Mouse (Mus musculus) hindbrain, embryonic 16.5 days (tissue): ENCODE measurements around the gene Capn3. TPM values are rescaled to one million over a fixed set of nuclear protein-coding genes. Genes with fewer than 3 reads are reported as not detected.

ENCODE experiments used
- ATAC-seq: fragments of 200-750 bp; cut with Nextera tagmentation; 2 replicates; pipeline ENCODE4 v1.8.0; 2017; ENCODE audit warnings: moderate TSS enrichment, moderate library complexity
- H3K27ac ChIP-seq: fragments of 300-500 bp; sonication (generic); 2 replicates; pipeline ENCODE4 v1.5.1; 2014; ENCODE audit warnings: low read depth, mild to moderate bottlenecking, control low read depth, low read length, moderate library complexity
- H3K27me3 ChIP-seq: fragments of 300-500 bp; sonication (generic); replicated peaks from 2 replicates; pipeline ENCODE4 v1.6.1; 2014; ENCODE audit warnings: low read length; ENCODE audit not compliant: control insufficient read depth, insufficient read depth
- H3K36me3 ChIP-seq: fragments of 300-500 bp; sonication (generic); 2 replicates; pipeline ENCODE4 v1.6.1; 2014; ENCODE audit warnings: mild to moderate bottlenecking, low read length, moderate library complexity, mixed read lengths; ENCODE audit not compliant: control insufficient read depth, insufficient read depth
- H3K4me1 ChIP-seq: fragments of 300-500 bp; sonication (generic); 2 replicates; pipeline ENCODE4 v1.6.1; 2014; ENCODE audit warnings: low read depth, low read length; ENCODE audit not compliant: control insufficient read depth, insufficient read depth
- H3K4me2 ChIP-seq: fragments of 300-500 bp; sonication (generic); 2 replicates; pipeline ENCODE4 v1.6.1; 2014; ENCODE audit warnings: mild to moderate bottlenecking, low read length, control low read depth, moderate library complexity
- H3K4me3 ChIP-seq: fragments of 300-500 bp; sonication (generic); 2 replicates; pipeline ENCODE4 v1.5.1; 2014; ENCODE audit warnings: mild to moderate bottlenecking, low read length, control low read depth, moderate library complexity
- H3K9ac ChIP-seq: fragments of 300-500 bp; sonication (generic); 2 replicates; pipeline ENCODE4 v1.6.1; 2014; ENCODE audit warnings: low read depth, mild to moderate bottlenecking, control low read depth, low read length, moderate library complexity
- H3K9me3 ChIP-seq: fragments of 300-500 bp; sonication (generic); 2 replicates; pipeline ENCODE4 v1.6.1; 2014; ENCODE audit warnings: mild to moderate bottlenecking, low read length, moderate library complexity; ENCODE audit not compliant: control insufficient read depth
- WGBS: fragments of 180-500 bp; shearing (Covaris S2); extraction: QIAGEN DNeasy Blood & Tissue Kit; methylation state at CpG from one replicate; pipeline ENCODE4 v1.1.7; 2014; 5-methylcytosine and 5-hydroxymethylcytosine counted together
- polyA plus RNA-seq: library from polyadenylated mRNA; unstranded; fragments of >200 nt; fragmentation: Nextera tagmentation; extraction: Ambion mirVana; gene quantifications from 2 replicates; pipeline ENCODE4 v1.2.1, GENCODE M21; 2015

Capn3 gene
- polyA plus RNA-seq, 1 experiment from 2014 or later, result 0.54 TPM

DNA sequence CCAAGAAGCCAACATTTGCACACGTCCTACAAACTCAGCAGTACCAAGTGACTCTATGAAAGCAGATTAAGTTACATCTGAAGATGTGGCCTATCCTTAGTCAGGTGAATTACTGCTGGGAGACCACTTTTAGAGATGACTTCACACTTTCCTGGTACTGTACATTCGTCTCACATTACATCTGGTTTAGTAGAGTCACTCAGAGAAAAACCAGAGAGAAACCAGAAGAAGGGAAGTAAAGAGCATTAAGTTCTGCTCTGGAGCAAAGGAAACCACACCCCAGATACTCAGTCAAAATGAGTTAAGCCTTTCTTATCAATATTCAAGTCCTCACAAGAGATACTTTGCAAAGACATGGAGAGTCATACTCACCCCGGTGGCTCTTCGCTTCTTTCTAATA is 75.4 kb downstream of the Capn3 start:
- WGBS, result 96% methylated on average over 4 of the region's 4 CpGs
- no peak overlapping the region for H3K27ac ChIP-seq

DNA sequence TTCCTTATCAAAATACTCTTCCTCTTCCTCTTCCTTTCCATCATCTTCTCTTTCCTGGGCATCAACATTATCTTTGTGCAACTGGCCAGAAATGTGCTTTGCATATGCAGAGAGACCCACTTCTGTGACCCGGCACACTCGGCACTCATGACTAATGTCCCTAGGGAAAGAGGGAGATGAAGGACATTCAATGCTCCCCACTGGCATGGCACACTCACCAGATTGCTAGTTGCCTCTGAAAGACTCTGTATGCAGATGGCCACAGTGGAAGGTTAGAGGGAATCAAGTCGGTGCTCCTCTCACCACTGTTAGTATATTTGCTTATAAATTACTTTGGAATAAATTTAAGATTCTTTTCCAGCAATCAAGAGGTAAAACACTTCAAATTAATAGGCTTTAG is 83.5 kb downstream of the Capn3 start:
- WGBS, result 29% methylated on average over 3 of the region's 3 CpGs
- no peak overlapping the region for H3K9ac ChIP-seq
- 0 out of 2 replicates have a peak overlapping the region, but pooled peaks have one; percentile 3 for H3K27ac ChIP-seq
- no peaks in the 10 kb centered on the region for H3K27me3 ChIP-seq
- H3K4me2 ChIP-seq, result peak overlapping the region; percentile 11; the same call in 1 of the 2 replicates
- no peaks in the 10 kb centered on the region for H3K36me3 ChIP-seq
- H3K9me3 ChIP-seq, result no peaks in the 10 kb centered on the region
- H3K4me1 ChIP-seq, result no peaks in the 10 kb centered on the region; the same call in 1 of the 2 replicates
- ATAC-seq, result no peak
- no peak overlapping the region for H3K4me3 ChIP-seq

More for the DNA sequence above, 75.4 kb downstream of the Capn3 start:
- ATAC-seq, result no peak
- Histone ChIP-seq H3K36me3 (peaks cover 27% of the 10 kb centered on the region), H3K27me3 (no peaks in the 10 kb centered on the region), H3K4me1 (no peaks in the 10 kb centered on the region), H3K9ac (no peak overlapping the region), H3K4me2 (no peak overlapping the region), H3K4me3 (no peak overlapping the region), H3K9me3 (no peaks in the 10 kb centered on the region)

DNA sequence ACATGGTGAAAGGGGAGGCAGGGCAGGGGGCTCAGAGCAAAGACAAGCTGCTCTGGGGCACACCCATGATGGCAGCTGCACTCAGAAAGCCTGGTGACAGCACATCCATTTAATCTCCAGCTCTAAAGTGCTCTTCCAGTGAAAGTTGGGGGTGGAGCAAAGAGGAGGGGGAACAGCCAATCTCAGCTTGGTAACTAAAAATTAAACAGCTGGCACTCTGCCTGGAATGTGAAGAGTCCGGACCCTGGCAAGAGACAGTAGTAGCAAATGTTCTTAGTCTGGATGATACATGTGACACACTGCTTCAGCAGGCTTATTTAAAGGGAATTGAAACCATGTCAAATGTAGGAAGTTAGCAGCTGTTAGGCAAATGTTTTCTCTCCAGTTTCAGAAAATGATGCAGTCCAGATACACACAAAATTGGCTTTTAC is 84.0 kb downstream of the Capn3 start:
- peak; percentile 87 for ATAC-seq
- Histone ChIP-seq H3K27ac (no peak overlapping the region), H3K9me3 (no peaks in the 10 kb centered on the region), H3K9ac (no peak overlapping the region), H3K4me1 (no peaks in the 10 kb centered on the region; the same call in 1 of the 2 replicates), H3K27me3 (no peaks in the 10 kb centered on the region), H3K36me3 (no peaks in the 10 kb centered on the region), H3K4me2 (peak overlapping the region; percentile 11; the same call in 1 of the 2 replicates), H3K4me3 (no peak overlapping the region)
- 5% methylated on average over 1 of the region's 1 CpGs for WGBS

DNA sequence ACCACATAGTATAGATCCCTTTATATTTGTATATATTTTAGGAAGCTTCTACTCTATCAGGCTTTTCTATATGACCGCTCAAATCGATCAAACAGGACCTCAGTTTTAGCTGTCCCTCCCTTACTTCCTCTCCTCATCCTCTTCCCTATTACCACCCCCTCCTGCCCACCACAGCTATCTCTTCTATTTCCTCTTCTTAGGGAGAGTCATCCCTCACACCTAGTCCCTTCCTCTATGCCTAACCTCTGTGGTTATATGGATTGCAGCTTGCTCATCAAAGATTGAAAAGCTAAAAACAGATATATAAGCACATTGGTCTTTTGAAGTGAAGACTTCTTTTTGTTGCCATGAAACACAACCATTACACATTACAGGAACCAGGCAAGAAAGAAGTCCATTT is 88.9 kb downstream of the Capn3 start:
- Histone ChIP-seq H3K36me3 (0 out of 2 replicates have a peak, but pooled peaks cover 6% of the 10 kb centered on the region), H3K4me3 (no peak overlapping the region), H3K4me1 (no peaks in the 10 kb centered on the region; the same call in 1 of the 2 replicates), H3K4me2 (no peak overlapping the region), H3K27ac (no peak overlapping the region), H3K27me3 (no peaks in the 10 kb centered on the region), H3K9ac (no peak overlapping the region), H3K9me3 (no peaks in the 10 kb centered on the region)
- 96% methylated on average over 2 of the region's 2 CpGs for WGBS
- no peak for ATAC-seq

Other genes with a start within 250 kb of the Capn3 start
- gene Pla2g4e, start 210.7 kb upstream of the Capn3 start, polyA plus RNA-seq, result 5.1 and 5.7 TPM in 2 replicates
- 0.09 TPM in 1 of 2 replicates, not detected in the other for gene Pla2g4d, start 166.8 kb upstream of the Capn3 start, polyA plus RNA-seq
- gene Pla2g4f, start 141.9 kb upstream of the Capn3 start, polyA plus RNA-seq, result not detected in 2 replicates
- 43.0 and 44.5 TPM in 2 replicates for gene Vps39, start 102.9 kb upstream of the Capn3 start, polyA plus RNA-seq
- gene Ganc, start 52.1 kb upstream of the Capn3 start, polyA plus RNA-seq, result 10.2 and 11.4 TPM in 2 replicates
- 6.3 and 7.2 TPM in 2 replicates for gene Tmem87a, start 51.9 kb upstream of the Capn3 start, polyA plus RNA-seq
- 31.7 and 33.1 TPM in 2 replicates for gene Zfp106, start 107.8 kb downstream of the Capn3 start, polyA plus RNA-seq
- gene Snap23, start 111.7 kb downstream of the Capn3 start, polyA plus RNA-seq, result 18.4 and 19.9 TPM in 2 replicates
- gene Haus2, start 153.4 kb downstream of the Capn3 start, polyA plus RNA-seq, result 25.3 and 26.8 TPM in 2 replicates
- gene Lrrc57, start 153.5 kb downstream of the Capn3 start, polyA plus RNA-seq, result 35.8 and 37.6 TPM in 2 replicates
- gene Stard9, start 173.1 kb downstream of the Capn3 start, polyA plus RNA-seq, result 3.3 and 3.5 TPM in 2 replicates